Mouse (Mus musculus) right cerebral cortex, postnatal 10 days (tissue): ENCODE data around the gene Wfdc3.
"Not testable (repeated sequence)": the region's sequence is repeated elsewhere in the genome, so short reads cannot be mapped to it uniquely, and the experiment has no call there.

ENCODE experiments used
- DNase-seq, 2 experiments: peaks; one replicate each; pipeline ENCODE4 v3.0.0; 2021; ENCODE audit warnings: low spot score in 2 of 2

The Wfdc3 gene

GRCm38 (mm10) chr2:164737377-164738090 is 8.2 kb downstream of the Wfdc3 start:
- DNase-seq: no peak

GRCm38 (mm10) chr2:164735446-164735845 is 10.3 kb downstream of the Wfdc3 start:
- no peak for DNase-seq

- no peak for DNase-seq
Measured at GRCm38 (mm10) chr2:164734839-164735238, 10.9 kb downstream of the Wfdc3 start.

GRCm38 (mm10) chr2:164733259-164733658 is 12.5 kb downstream of the Wfdc3 start:
- DNase-seq: no peak

GRCm38 (mm10) chr2:164731719-164732118 is 14.0 kb downstream of the Wfdc3 start:
- no peak for DNase-seq

- peak; percentile 64 to 74 for DNase-seq
Measured at GRCm38 (mm10) chr2:164725895-164726619, 19.7 kb downstream of the Wfdc3 start.

- no peak for DNase-seq
Measured at GRCm38 (mm10) chr2:164723276-164723675, 22.5 kb downstream of the Wfdc3 start.

- not testable (repeated sequence) for DNase-seq
Measured at GRCm38 (mm10) chr2:164716194-164716786, 29.4 kb downstream of the Wfdc3 start.

GRCm38 (mm10) chr2:164715005-164715404 is 30.7 kb downstream of the Wfdc3 start, which contains the start of gene Spint5:
Gene Spint5 (plus strand): TSS chr2:164715305.
- DNase-seq: no peak

GRCm38 (mm10) chr2:164705991-164706390 is 39.7 kb downstream of the Wfdc3 start:
- no peak for DNase-seq

- no peak for DNase-seq
Measured at GRCm38 (mm10) chr2:164705328-164705727, 40.4 kb downstream of the Wfdc3 start.

GRCm38 (mm10) chr2:164704235-164704634 is 41.5 kb downstream of the Wfdc3 start:
- DNase-seq: no peak

GRCm38 (mm10) chr2:164701761-164702160 is 44.0 kb downstream of the Wfdc3 start:
- DNase-seq: no peak

- DNase-seq: no peak
Measured at GRCm38 (mm10) chr2:164700959-164701358, 44.8 kb downstream of the Wfdc3 start.

- no peak for DNase-seq
Measured at GRCm38 (mm10) chr2:164698201-164698600, 47.5 kb downstream of the Wfdc3 start, which contains the start of gene Spint4. Gene Spint4 (plus strand): TSS chr2:164698501.

GRCm38 (mm10) chr2:164684807-164685206 is 60.9 kb downstream of the Wfdc3 start, which contains the start of gene Wfdc13:
Gene Wfdc13 (plus strand): TSS chr2:164685107.
- DNase-seq: no peak
